Mouse (Mus musculus) limb, embryonic 13.5 days (tissue): ENCODE measurements at regions not wholly inside any gene's neighbourhood (a gene's known extent, or its start where the extent isn't known, plus 50 kb on each side); places are given as distances from the start of the nearest gene placed in this dataset.

Experiments
- ATAC-seq: fragments of 200-750 bp; cut with Nextera tagmentation; 2 replicates; pipeline ENCODE4 v1.8.0; 2017; ENCODE audit warnings: low read depth, moderate number of reproducible peaks, moderate TSS enrichment; ENCODE audit not compliant: low FRiP score
- H3K27ac ChIP-seq: fragments of 300-500 bp; sonication (generic); 2 replicates; pipeline ENCODE4 v1.5.1; 2015; ENCODE audit warnings: inconsistent platforms, mild to moderate bottlenecking, moderate library complexity
- H3K27me3 ChIP-seq: fragments of 300-500 bp; sonication (generic); 2 replicates; pipeline ENCODE4 v1.6.1; 2015; ENCODE audit warnings: mild to moderate bottlenecking, inconsistent platforms
- H3K36me3 ChIP-seq: fragments of 300-500 bp; sonication (generic); 2 replicates; pipeline ENCODE4 v1.6.1; 2015; ENCODE audit warnings: inconsistent platforms, mild to moderate bottlenecking, moderate library complexity
- H3K4me1 ChIP-seq: fragments of 300-500 bp; sonication (generic); 2 replicates; pipeline ENCODE4 v1.6.1; 2015; ENCODE audit warnings: inconsistent platforms
- H3K4me2 ChIP-seq: fragments of 300-500 bp; sonication (generic); replicated peaks from 2 replicates; pipeline ENCODE4 v1.6.1; 2015; ENCODE audit warnings: inconsistent platforms, mild to moderate bottlenecking, moderate library complexity
- H3K4me3 ChIP-seq: fragments of 300-500 bp; sonication (generic); 2 replicates; pipeline ENCODE4 v1.5.1; 2015; ENCODE audit warnings: moderate library complexity, mild to moderate bottlenecking, inconsistent platforms
- H3K9ac ChIP-seq: fragments of 300-500 bp; sonication (generic); 2 replicates; pipeline ENCODE4 v1.6.1; 2015; ENCODE audit warnings: mild to moderate bottlenecking, inconsistent platforms
- H3K9me3 ChIP-seq: fragments of 300-500 bp; sonication (generic); 2 replicates; pipeline ENCODE4 v1.6.1; 2016; ENCODE audit warnings: inconsistent platforms
- WGBS: fragments of 180-500 bp; shearing (Covaris S2); methylation state at CpG from one replicate; pipeline ENCODE4 v1.1.7; 2015; 5-methylcytosine and 5-hydroxymethylcytosine counted together

- WGBS, result 50% methylated on average over 5 of the region's 5 CpGs
- no peak for ATAC-seq
- Histone ChIP-seq H3K9me3 (peaks cover 6% of the 10 kb centered on the region), H3K27ac (no peak overlapping the region), H3K4me3 (no peak overlapping the region), H3K4me2 (no peak overlapping the region), H3K9ac (no peak overlapping the region), H3K4me1 (peaks cover 27% of the 10 kb centered on the region), H3K36me3 (no peaks in the 10 kb centered on the region), H3K27me3 (peaks cover 12% of the 10 kb centered on the region)
Measured at GRCm38 (mm10) chr17:45232874-45233273, 200.7 kb downstream of the Cdc5l start.

GRCm38 (mm10) chr17:45227190-45227589, 206.3 kb downstream of the Cdc5l start:
- Histone ChIP-seq H3K9ac (no peak overlapping the region), H3K4me1 (peaks cover 32% of the 10 kb centered on the region), H3K36me3 (no peaks in the 10 kb centered on the region), H3K4me2 (no peak overlapping the region), H3K27me3 (peaks cover 9% of the 10 kb centered on the region), H3K4me3 (no peak overlapping the region), H3K9me3 (no peaks in the 10 kb centered on the region), H3K27ac (no peak overlapping the region)
- ATAC-seq, result no peak
- 0% methylated on average over 1 of the region's 1 CpGs for WGBS

GRCm38 (mm10) chr17:45226486-45226885, 207.1 kb downstream of the Cdc5l start:
- Histone ChIP-seq H3K9me3 (no peaks in the 10 kb centered on the region), H3K27me3 (peaks cover 9% of the 10 kb centered on the region), H3K36me3 (no peaks in the 10 kb centered on the region), H3K9ac (no peak overlapping the region), H3K4me1 (peaks cover 32% of the 10 kb centered on the region), H3K4me2 (no peak overlapping the region), H3K4me3 (no peak overlapping the region), H3K27ac (no peak overlapping the region)
- no peak for ATAC-seq
- WGBS, result 34% methylated on average over 6 of the region's 6 CpGs

- Histone ChIP-seq H3K4me2 (no peak overlapping the region), H3K27ac (no peak overlapping the region), H3K4me3 (no peak overlapping the region), H3K27me3 (peaks cover 16% of the 10 kb centered on the region), H3K9me3 (no peaks in the 10 kb centered on the region), H3K9ac (no peak overlapping the region), H3K4me1 (peaks cover 8% of the 10 kb centered on the region), H3K36me3 (no peaks in the 10 kb centered on the region)
- ATAC-seq, result no peak
- 59% methylated on average over 10 of the region's 10 CpGs for WGBS
Measured at GRCm38 (mm10) chr17:45221625-45222024, 211.9 kb downstream of the Cdc5l start.

GRCm38 (mm10) chr17:45217126-45217525, 216.4 kb downstream of the Cdc5l start:
- Histone ChIP-seq H3K27ac (no peak overlapping the region), H3K4me2 (no peak overlapping the region), H3K4me3 (no peak overlapping the region), H3K4me1 (peaks cover 15% of the 10 kb centered on the region), H3K9ac (no peak overlapping the region), H3K36me3 (no peaks in the 10 kb centered on the region), H3K27me3 (peaks cover 12% of the 10 kb centered on the region; the same call in 1 of the 2 replicates), H3K9me3 (no peaks in the 10 kb centered on the region)
- WGBS, result 93% methylated on average over 5 of the region's 5 CpGs
- no peak for ATAC-seq

GRCm38 (mm10) chr17:45215067-45216049, 218.2 kb downstream of the Cdc5l start:
- Histone ChIP-seq H3K9ac (no peak overlapping the region), H3K36me3 (no peaks in the 10 kb centered on the region), H3K27ac (peak overlapping the region; percentile 66; the same call in 1 of the 2 replicates), H3K27me3 (peaks cover 12% of the 10 kb centered on the region; the same call in 1 of the 2 replicates), H3K4me3 (no peak overlapping the region), H3K9me3 (0 out of 2 replicates have a peak, but pooled peaks cover 4% of the 10 kb centered on the region), H3K4me1 (peaks cover 15% of the 10 kb centered on the region), H3K4me2 (peak overlapping the region; percentile 27; the same call in 1 of the 2 replicates)
- WGBS, result 41% methylated on average over 15 of the region's 15 CpGs
- peak; percentile 60 for ATAC-seq

GRCm38 (mm10) chr17:45210984-45211383, 222.6 kb downstream of the Cdc5l start:
- ATAC-seq, result no peak

GRCm38 (mm10) chr17:45209387-45209663, 224.2 kb downstream of the Cdc5l start:
- Histone ChIP-seq H3K27ac (no peak overlapping the region), H3K4me3 (no peak overlapping the region), H3K4me1 (peaks cover 15% of the 10 kb centered on the region), H3K4me2 (no peak overlapping the region), H3K9ac (no peak overlapping the region), H3K9me3 (0 out of 2 replicates have a peak, but pooled peaks cover 4% of the 10 kb centered on the region), H3K36me3 (no peaks in the 10 kb centered on the region), H3K27me3 (0 out of 2 replicates have a peak, but pooled peaks cover 6% of the 10 kb centered on the region)
- 70% methylated on average over 3 of the region's 3 CpGs for WGBS
- no peak for ATAC-seq

More at GRCm38 (mm10) chr17:45210984-45211383, 222.6 kb downstream of the Cdc5l start:
- H3K4me3 ChIP-seq, result no peak overlapping the region
- 88% methylated on average over 2 of the region's 2 CpGs for WGBS
- H3K27me3 ChIP-seq, result 0 out of 2 replicates have a peak, but pooled peaks cover 6% of the 10 kb centered on the region
- H3K36me3 ChIP-seq, result no peaks in the 10 kb centered on the region
- peaks cover 14% of the 10 kb centered on the region for H3K4me1 ChIP-seq
- H3K9ac ChIP-seq, result no peak overlapping the region
- 0 out of 2 replicates have a peak, but pooled peaks cover 4% of the 10 kb centered on the region for H3K9me3 ChIP-seq
- H3K27ac ChIP-seq, result no peak overlapping the region
- no peak overlapping the region for H3K4me2 ChIP-seq

GRCm38 (mm10) chr17:45208596-45209386, 224.7 kb downstream of the Cdc5l start:
- Histone ChIP-seq H3K9me3 (0 out of 2 replicates have a peak, but pooled peaks cover 4% of the 10 kb centered on the region), H3K4me1 (peaks cover 15% of the 10 kb centered on the region), H3K9ac (no peak overlapping the region), H3K36me3 (no peaks in the 10 kb centered on the region), H3K27ac (no peak overlapping the region), H3K27me3 (0 out of 2 replicates have a peak, but pooled peaks cover 6% of the 10 kb centered on the region), H3K4me2 (no peak overlapping the region), H3K4me3 (no peak overlapping the region)
- 65% methylated on average over 14 of the region's 14 CpGs for WGBS
- ATAC-seq, result 0 out of 2 replicates have a peak, but pooled peaks have one; percentile 36

- ATAC-seq, result no peak
Measured at GRCm38 (mm10) chr17:45195779-45196178, 237.8 kb downstream of the Cdc5l start.

GRCm38 (mm10) chr17:45194786-45195281, 238.7 kb downstream of the Cdc5l start:
- H3K9me3 ChIP-seq, result no peaks in the 10 kb centered on the region
- no peaks in the 10 kb centered on the region for H3K36me3 ChIP-seq
- H3K9ac ChIP-seq, result no peak overlapping the region
- WGBS, result 22% methylated on average over 13 of the region's 13 CpGs
- 0 out of 2 replicates have a peak overlapping the region, but pooled peaks have one; percentile 5 for H3K4me2 ChIP-seq
- H3K4me1 ChIP-seq, result peaks cover 18% of the 10 kb centered on the region
- no peak overlapping the region for H3K4me3 ChIP-seq
- no peaks in the 10 kb centered on the region for H3K27me3 ChIP-seq
- ATAC-seq, result peak; percentile 59; the same call in 1 of the 2 replicates
- H3K27ac ChIP-seq, result no peak overlapping the region

More at GRCm38 (mm10) chr17:45195779-45196178, 237.8 kb downstream of the Cdc5l start:
- no peak overlapping the region for H3K4me3 ChIP-seq
- H3K27me3 ChIP-seq, result no peaks in the 10 kb centered on the region
- no peaks in the 10 kb centered on the region for H3K36me3 ChIP-seq
- no peaks in the 10 kb centered on the region for H3K9me3 ChIP-seq
- 95% methylated on average over 6 of the region's 6 CpGs for whole genome bisulfite sequencing
- H3K9ac ChIP-seq, result no peak overlapping the region
- no peak overlapping the region for H3K27ac ChIP-seq
- H3K4me1 ChIP-seq, result peaks cover 18% of the 10 kb centered on the region
- H3K4me2 ChIP-seq, result no peak overlapping the region
